Comparison of ENCODE assay signal across 10 mouse cellular contexts in the genomic region with DNA sequence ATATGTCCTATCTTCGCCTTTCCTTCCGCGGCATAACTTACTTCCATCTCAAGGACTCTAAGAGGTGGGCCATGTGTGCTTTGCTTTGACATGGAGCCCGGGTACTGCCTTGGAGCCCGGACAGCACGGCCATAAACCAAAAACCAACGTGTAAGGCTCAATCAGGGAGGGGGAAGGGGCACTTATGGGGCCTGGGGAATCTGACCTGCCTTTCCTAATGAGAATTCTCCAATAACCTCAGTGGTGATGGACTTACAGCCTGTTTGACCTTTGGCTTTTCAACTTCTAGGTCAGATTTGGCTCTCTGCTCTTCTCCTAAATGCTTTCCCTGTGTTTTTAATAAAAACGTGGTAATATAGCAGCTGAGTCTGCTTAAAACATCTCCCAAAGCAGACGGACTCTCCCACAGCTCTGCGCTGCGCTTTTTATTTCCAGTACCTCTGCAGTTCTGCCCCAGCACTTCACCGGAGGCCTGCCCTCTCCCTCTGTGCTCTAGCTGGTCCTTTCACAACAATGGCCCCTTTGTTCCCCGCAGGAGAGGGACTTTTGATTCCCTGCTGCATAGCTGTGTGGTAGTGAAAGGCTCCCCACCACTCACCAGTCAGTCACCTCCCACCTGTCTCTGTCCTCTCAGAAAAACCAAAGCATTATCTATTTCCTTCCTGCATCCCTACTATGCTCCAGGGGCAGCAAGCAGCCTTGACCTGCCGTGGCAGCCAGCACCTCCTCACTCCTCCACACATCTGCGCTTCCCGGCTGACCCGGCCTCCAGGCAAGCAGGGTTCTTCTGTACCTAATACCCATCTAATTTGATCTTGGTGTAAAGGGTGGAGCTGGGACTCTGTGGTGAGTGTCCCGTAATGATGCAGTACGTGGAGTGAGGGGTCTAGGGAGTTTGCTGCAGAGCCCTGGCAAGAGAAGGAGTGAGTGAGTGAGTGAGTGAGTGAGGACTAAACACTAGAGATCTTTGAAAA. TPM values are rescaled to one million over a fixed set of nuclear protein-coding genes. Genes with fewer than 3 reads are reported as not detected.
DNase-seq lines count a peak whose midpoint lies in the region; ATAC-seq lines count a peak whose summit lies in the region.
"Had no signal": no experiment of that assay in that cellular context is flagged by ENCODE, and none has a peak within 500 bp of the region (broad histone marks: within the 10 kb centered on the region; RNA-seq: fewer than 3 reads in every experiment).

No protein-coding gene starts in this region.

- H3K36me3 ChIP-seq in lung, embryonic 15.5 days = peaks cover 45% of the 10 kb centered on the region
- peaks cover 14% of the 10 kb centered on the region; the same call in 1 of the 2 replicates for H3K36me3 ChIP-seq in hindbrain, embryonic 15.5 days
- peaks cover 53% of the 10 kb centered on the region for H3K36me3 ChIP-seq in neural tube, embryonic 13.5 days

- H3K4me1 ChIP-seq in lung, embryonic 15.5 days = peaks cover 9% of the 10 kb centered on the region
- H3K4me1 ChIP-seq in hindbrain, embryonic 15.5 days (replicated peaks) = peaks cover 35% of the 10 kb centered on the region
- H3K4me1 ChIP-seq in neural tube, embryonic 13.5 days (replicated peaks) = peaks cover 33% of the 10 kb centered on the region

- no peak overlapping the region for H3K4me2 ChIP-seq in lung, embryonic 15.5 days
- no peak overlapping the region for H3K4me2 ChIP-seq in hindbrain, embryonic 15.5 days
- no peak overlapping the region for H3K4me2 ChIP-seq in neural tube, embryonic 13.5 days

- peak overlapping the region; percentile 37 for H3K27ac ChIP-seq in lung, embryonic 15.5 days
- 0 out of 2 replicates have a peak overlapping the region, but pooled peaks have one; percentile 16 for H3K27ac ChIP-seq in hindbrain, embryonic 15.5 days (replicated peaks)
- H3K27ac ChIP-seq in neural tube, embryonic 13.5 days (replicated peaks) = no peak overlapping the region; the same call in 1 of the 2 replicates

- H3K9me3 ChIP-seq in lung, embryonic 15.5 days = no peaks in the 10 kb centered on the region
- H3K9me3 ChIP-seq in hindbrain, embryonic 15.5 days = no peaks in the 10 kb centered on the region
- no peaks in the 10 kb centered on the region for H3K9me3 ChIP-seq in neural tube, embryonic 13.5 days

- no peak for DNase-seq in lung, adult 18-20 months
- peak; percentile 46 for DNase-seq in embryo, embryonic 11.5 days (ENCODE audit: low read depth, low spot score)
- DNase-seq in gastrocnemius, adult 18-20 months (ENCODE audit: low spot score) = no peak
- DNase-seq in cerebellum, postnatal 14 days = no peak
- DNase-seq: gastrocnemius, postnatal 14 days; lung, postnatal 14 days had no signal

- H3K4me3 ChIP-seq in lung, embryonic 15.5 days = no peak overlapping the region
- no peak overlapping the region for H3K4me3 ChIP-seq in hindbrain, embryonic 15.5 days
- H3K4me3 ChIP-seq in neural tube, embryonic 13.5 days = no peak overlapping the region

- peak; percentile 67; the same call in 1 of the 2 replicates for ATAC-seq in lung, embryonic 15.5 days (ENCODE audit: borderline replicate concordance, extremely low read depth, low FRiP score, low TSS enrichment)
- 0 out of 2 replicates have a peak, but pooled peaks have one; percentile 43 for ATAC-seq in hindbrain, embryonic 15.5 days (ENCODE audit: low FRiP score, low read depth)
- ATAC-seq in neural tube, embryonic 13.5 days (ENCODE audit: low read depth) = 0 out of 2 replicates have a peak, but pooled peaks have one; percentile 29
- no peak for ATAC-seq in megakaryocyte, adult 5-6 weeks (ENCODE audit: poor library complexity, severe bottlenecking)

- no peaks in the 10 kb centered on the region for H3K27me3 ChIP-seq in lung, embryonic 15.5 days
- H3K27me3 ChIP-seq in hindbrain, embryonic 15.5 days = no peaks in the 10 kb centered on the region
- no peaks in the 10 kb centered on the region for H3K27me3 ChIP-seq in neural tube, embryonic 13.5 days

- 56% methylated on average over 19 of the region's 19 CpGs for WGBS in lung, embryonic 15.5 days
- 34% methylated on average over 19 of the region's 19 CpGs for WGBS in hindbrain, embryonic 15.5 days
- WGBS in neural tube, embryonic 13.5 days = 23% methylated on average over 19 of the region's 19 CpGs

- no peak overlapping the region for H3K9ac ChIP-seq in lung, embryonic 15.5 days
- H3K9ac ChIP-seq in hindbrain, embryonic 15.5 days = no peak overlapping the region
- H3K9ac ChIP-seq in neural tube, embryonic 13.5 days = no peak overlapping the region

RNA-seq across cellular contexts. Expression of gene Efnb2, which starts 41.5 kb away (rescaled TPM):
- 25.7 and 26.2 TPM in 2 replicates for polyA plus RNA-seq in lung, embryonic 15.5 days (2015; fragmentation: Nextera tagmentation; extraction: Ambion mirVana)
- polyA plus RNA-seq in hindbrain, embryonic 15.5 days (2015; fragmentation: Nextera tagmentation; extraction: Ambion mirVana) = 17.8 and 21.5 TPM in 2 replicates
- polyA plus RNA-seq in neural tube, embryonic 13.5 days (2015; fragmentation: Nextera tagmentation; extraction: Ambion mirVana) = 24.5 and 26.6 TPM in 2 replicates
- total RNA-seq in megakaryocyte, adult 5-6 weeks (2015) = 0.52 and 0.78 TPM in 2 replicates
- total RNA-seq in megakaryocyte, adult 5-6 weeks (2017) = 0.18 and 0.45 TPM in 2 replicates
- 1 to 10 TPM; 3.0 to 6.7 TPM for total RNA-seq in gastrocnemius, adult 18-20 months (2021)
